Mouse (Mus musculus): ENCODE results near the gene Msl1. TPM values are rescaled to one million over a fixed set of nuclear protein-coding genes. Genes with fewer than 3 reads are reported as not detected.
"Not testable (repeated sequence)": the region's sequence is repeated elsewhere in the genome, so short reads cannot be mapped to it uniquely, and the experiment has no call there.

Gene Msl1
- total RNA-seq, 2 experiments from 2014 or later: 71.2 to 71.8 TPM

DNA sequence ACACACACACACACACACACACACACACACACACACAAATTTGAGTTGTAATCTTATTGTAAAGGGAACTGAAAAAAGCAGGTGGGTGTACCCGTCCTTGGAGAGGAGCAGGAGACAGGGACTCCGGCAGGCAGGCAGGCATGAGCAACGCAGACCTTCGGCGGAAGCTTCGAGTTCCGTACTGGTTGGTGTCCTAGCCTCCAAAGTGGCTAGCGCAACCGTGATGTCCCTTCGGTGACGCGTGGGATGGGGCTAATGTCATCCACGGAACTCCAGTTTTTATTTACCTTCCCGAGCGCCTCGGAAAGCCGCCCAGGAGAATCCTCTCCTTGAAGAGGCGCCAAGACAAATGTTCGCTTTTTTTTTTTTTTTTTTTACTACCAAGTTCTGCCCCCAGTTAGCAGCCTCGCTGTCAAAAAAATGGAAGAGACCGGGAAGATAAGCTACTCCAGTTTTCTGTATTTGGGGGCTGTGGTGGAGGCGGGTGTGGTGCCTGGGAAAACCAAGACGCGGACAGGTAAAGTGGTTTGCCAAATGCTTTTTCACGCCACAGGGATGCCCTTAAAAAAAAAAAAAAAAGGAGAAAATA, 6.0 kb upstream of the Msl1 start:
- no peak for DNase-seq
- intact Hi-C loops (cut with DNase I): loop anchor here (2.0 kb wide), 2 partner anchors 39 to 73 kb away; no protein-coding TSS in a partner anchor

DNA sequence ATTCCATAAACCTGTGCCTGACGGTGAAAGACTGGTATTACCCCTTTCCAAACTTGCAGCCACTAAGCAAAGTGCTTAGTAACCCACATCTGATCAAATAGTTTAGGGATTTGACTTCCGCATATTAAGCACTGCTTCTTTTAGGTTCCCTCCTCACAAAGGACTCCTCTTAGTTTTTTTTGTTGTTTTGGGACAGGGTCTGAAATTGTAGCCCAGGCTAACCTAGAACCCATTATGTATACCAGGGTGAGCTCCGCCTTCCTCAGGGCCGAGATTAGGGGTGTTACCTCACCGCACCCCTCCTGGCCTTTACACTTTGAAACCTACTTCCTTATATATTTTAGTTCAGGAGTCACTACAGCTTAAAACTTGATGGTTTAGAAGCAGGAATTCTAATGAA, 5.5 kb upstream of the Msl1 start:
- intact Hi-C loops (cut with DNase I): loop anchor here (2.0 kb wide), 2 partner anchors 39 to 73 kb away; no protein-coding TSS in a partner anchor
- DNase-seq: no peak

DNA sequence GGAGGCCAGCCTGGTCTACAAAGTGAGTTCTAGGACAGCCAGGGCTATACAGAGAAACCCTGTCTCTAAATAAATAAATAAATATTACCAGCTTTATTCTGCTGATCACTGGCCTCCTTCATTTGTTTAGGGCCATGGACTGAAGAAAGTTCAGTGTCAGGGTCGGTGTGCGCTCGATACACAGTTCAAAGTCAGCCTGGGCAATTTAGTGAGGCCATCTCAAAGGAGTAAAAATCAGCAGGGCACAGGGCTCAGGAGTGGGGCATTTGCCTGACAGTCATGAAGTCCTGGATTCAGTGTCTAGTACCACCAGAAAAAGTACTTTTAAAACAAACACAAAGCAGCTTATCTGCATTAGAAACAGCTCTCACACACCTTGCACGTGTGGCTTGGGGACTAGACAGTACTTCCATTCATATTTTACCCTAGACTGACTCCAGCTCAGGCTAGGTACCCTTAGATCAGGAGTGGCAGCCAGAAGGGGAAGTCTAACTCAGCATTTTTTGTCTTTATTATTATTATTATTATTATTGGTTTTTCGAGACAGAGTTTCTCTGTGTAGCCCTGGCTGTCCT, 4.6 kb upstream of the Msl1 start:
- no peak for DNase-seq
- intact Hi-C loops (cut with DNase I): no loop called here

DNA sequence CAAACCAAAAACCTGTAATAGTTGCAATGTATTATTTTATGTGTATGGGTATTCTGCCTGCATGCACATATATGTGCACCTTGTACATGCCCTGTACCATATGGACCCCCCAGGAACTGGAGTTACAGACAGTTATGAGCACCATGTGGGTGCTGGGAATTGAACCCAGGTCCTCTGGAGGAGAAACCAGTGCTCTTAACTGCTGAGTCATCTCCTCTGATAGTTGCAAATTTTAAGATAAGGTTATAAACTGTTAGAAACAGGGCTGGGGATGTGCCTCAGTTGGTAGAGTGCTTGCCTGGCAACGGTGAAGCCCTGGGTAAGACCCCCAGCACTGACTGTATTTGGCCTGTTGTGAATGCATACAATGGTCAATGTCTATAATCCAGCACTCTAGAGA, 3.9 kb upstream of the Msl1 start:
- no peak for DNase-seq
- intact Hi-C loops (cut with DNase I): no loop called here

DNA sequence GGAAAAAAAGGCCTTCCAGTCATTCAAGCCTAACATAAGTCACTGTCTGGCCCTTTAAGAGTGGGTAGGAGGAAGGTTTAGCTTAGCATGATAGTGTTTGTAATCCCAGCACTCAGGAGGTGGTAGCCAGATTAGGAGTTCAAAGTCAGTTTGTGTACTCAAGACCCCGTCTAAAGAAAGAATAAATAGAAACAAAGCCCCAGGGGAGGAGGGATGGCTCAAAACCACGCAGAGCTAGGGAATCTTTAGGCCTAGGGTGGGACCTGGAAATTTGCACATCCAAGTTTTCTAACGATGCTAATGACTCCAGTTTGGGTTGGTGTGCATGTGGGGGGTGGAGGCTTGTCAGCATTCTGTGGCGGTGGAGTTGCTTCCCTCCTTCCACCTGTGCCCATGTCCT, 3.2 kb upstream of the Msl1 start:
- intact Hi-C loops (cut with DNase I): no loop called here
- no peak for DNase-seq

DNA sequence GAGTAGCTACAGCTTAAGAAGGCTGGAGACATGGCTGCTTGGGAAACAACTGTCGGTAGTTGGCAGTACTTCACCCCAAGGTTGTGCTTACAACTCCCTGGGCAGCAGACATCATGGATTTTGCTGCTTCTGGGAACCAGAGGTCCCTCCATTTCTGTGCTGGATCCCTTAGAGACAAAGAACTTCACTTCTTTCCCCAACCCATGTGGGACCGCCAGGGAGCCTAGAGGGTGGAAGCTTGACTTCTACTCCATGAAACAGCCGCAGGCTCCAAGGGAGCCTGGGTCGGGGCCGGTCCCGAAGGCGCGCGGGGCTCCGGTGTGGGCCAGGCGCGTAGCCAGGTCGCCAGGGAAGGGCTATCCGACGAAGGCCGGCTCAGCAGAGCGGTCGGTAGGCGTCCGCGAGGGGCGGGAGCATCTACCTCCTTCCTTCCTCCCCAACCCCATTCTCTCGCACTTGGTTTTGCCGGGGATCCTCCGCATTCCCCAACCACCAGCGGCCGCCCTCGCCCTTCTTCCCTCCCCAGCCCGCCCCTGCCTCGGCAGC, 774 bp upstream of the Msl1 start:
- DNase-seq: peak; percentile 81 to 83
- intact Hi-C loops (cut with DNase I): no loop called here

DNA sequence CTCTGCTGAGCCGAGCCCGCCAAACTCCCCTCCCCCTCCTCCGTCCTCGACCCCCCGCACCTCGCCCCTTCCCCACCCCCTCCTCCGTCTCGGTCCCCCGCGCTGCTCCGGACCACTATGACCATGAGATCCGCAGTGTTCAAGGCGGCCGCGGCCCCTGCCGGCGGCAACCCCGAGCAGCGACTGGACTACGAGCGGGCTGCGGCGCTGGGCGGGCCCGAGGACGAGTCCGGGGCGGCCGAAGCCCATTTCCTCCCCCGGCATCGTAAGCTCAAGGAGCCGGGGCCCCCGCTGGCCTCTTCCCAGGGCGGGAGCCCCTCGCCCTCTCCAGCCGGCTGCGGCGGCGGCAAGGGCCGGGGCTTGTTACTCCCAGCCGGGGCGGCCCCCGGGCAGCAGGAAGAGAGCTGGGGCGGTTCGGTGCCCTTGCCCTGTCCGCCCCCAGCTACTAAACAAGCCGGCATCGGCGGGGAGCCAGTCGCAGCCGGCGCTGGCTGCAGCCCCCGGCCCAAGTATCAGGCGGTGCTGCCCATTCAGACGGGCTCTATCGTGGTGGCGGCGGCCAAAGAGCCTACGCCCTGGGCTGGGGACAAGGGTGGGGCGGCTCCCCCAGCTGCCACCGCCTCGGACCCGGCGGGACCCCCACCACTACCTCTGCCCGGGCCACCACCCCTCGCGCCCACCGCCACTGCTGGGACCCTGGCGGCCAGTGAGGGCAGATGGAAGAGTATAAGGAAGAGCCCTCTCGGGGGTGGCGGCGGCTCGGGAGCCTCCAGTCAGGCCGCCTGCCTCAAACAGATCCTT, 598 bp downstream of the Msl1 start:
- intact Hi-C loops (cut with DNase I): no loop called here
- DNase-seq: peak in 1 of 2 experiments; percentile 67

DNA sequence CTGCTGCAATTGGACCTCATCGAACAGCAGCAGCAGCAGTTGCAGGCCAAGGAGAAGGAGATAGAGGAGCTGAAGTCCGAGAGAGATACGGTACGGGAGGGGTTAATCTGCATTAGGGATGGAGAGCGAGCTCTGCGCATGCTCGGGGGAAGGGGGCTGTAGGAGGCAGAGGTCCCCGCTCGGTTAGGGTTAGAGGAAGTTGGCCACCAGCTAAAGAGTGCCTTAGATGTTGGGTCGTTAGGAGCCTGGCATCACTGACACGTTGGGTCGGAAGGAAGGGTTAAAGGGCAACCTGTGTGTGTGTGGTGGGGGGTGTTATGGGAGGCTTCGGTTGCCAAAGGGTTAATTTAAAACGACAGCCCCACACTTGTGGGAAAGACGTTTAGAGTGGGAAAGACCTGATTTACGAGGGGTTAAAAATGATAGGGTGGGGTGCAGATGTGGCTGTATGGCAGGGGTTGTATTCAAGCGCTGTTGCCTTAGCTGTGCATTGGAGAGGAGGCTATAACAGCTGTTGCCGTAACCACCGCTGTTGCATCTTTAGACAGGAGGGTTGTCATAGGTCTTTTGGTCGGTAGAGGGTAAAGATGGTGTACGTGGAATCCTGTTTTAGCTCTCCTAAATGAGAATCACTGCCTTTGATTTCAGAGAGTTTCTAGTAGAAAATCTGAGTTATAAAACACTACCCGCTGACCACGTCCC, 1.4 kb downstream of the Msl1 start:
- peak; percentile 72 to 76 for DNase-seq
- intact Hi-C loops (cut with DNase I): loop anchor here (1.0 kb wide), 1 partner anchor 12 kb away; no protein-coding TSS in a partner anchor

DNA sequence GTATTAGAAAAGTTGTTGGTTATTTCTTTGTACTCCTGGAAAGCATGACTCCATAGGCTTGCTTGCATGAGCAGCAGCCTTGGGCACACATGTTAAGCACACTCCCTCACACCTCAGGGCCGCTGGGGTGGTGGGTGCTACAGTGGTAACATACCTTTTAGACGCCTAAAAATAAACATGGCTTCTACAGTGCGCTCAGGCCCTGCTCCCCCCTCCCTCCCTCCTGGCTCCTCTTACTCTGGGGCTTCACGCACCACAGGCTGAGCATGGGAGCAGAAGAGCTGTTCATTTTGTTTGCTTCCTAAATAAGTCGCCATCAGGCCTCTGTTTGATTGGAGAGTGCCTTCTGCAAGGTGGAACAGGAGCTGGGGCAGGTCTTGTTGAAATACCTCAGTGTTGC, 2.0 kb downstream of the Msl1 start:
- intact Hi-C loops (cut with DNase I): loop anchor here (1.0 kb wide), 1 partner anchor 11 kb away; no protein-coding TSS in a partner anchor
- DNase-seq: no peak

DNA sequence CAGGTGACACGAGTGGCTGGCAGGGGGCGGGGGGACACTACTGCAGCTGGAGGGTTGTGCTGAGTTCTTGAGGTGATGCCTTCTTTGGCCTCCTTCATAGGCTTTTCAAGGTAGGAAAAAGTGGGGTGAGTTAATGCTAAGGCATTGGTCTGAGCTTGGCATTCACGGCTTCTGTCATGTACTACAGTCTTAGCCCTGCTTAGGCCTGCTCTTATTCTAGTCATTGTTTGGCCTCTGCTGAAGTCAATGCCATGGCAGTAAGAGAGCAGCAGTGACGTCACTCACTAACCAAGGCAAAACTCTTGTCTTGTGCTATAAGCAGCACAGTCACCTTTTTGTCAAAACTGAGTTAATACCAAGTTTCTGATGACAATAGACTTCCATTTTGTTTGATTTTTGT, 2.6 kb downstream of the Msl1 start:
- intact Hi-C loops (cut with DNase I): loop anchor here (1.0 kb wide), 1 partner anchor 10 kb away; no protein-coding TSS in a partner anchor
- no peak for DNase-seq

DNA sequence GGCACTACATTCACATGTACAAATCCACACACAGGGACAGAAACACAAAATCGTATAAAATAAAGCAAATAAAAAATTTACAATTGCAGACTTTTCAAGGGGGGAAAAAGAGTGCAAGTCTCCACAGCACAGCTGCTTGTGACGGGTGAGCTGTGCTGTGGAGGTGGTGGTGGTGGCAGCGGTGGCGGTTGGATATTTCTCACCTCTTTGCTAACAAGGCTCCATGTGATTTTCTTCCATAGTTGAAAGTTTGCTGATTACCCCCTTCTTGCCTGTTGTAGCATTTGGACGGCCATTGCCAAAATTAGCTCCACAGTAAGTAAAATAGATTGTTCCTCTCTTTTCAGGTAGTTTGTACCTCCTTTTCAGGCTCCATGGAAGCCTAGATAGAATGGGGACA, 9.3 kb downstream of the Msl1 start, which contains the start of gene Casc3:
TSS of gene Casc3 (plus strand) at position 301 of the 400 bp plus-strand sequence.
- no peak for DNase-seq
- intact Hi-C loops (cut with DNase I): no loop called here

DNA sequence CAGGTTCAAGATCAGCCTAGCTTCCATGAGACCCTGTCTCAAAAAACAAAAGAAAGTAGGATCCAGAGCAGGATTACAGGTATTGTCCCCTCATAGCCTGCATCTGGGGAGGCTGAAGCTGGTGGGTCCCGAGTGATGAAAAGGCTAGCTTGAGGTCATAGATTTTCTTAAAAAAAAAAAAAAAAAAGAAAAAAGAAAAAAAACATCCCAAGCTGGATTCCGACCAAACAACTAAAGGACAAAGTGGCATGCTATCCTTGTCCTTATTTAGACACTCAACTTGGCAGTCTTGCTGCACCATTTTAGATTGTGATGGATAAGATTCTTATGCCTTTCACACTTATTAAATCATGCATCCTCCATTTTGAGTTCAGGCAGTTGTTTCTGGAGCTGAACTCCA, 13.1 kb downstream of the Msl1 start:
- intact Hi-C loops (cut with DNase I): loop anchor here (1.0 kb wide), 1 partner anchor 11 kb away; no protein-coding TSS in a partner anchor
- no peak for DNase-seq

DNA sequence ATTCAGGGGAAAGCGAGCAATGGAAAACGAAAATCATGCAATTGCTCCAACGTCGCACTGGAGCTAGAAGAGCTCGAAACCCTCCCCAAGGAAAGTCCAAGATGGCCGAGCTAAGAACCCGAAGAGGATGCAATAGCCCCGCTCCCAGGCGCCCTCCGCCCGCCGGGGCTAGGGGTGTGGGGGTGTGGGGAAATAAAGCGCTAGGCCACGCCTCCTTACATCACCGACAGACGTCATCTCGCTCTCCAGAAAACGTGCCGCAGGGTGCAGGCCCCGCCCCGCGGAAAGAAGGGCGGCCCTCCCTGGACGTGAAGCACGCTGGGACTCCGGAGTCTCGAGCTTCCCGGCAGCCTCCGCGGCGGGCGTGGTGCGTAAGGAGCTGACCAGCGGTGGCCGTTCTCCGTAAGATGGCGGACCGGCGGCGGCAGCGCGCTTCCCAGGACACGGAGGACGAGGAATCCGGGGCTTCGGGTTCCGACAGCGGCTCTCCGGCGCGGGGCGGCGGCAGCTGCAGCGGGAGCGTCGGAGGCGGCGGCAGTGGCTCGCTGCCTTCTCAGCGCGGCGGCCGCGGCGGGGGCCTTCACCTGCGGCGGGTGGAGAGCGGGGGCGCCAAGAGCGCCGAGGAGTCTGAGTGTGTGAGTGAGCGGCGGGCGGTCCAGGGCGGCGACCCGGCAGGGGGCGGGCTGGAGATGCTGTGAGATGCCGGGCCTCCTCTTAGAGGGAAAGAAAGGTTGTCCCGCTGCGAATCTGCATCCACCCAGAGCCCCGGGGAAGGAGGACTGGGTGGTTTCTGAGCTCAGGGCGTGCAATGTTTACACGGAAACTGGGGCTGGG, 14.4 kb downstream of the Msl1 start:
- DNase-seq: peak; percentile 98 to 99
- intact Hi-C loops (cut with DNase I): no loop called here

DNA sequence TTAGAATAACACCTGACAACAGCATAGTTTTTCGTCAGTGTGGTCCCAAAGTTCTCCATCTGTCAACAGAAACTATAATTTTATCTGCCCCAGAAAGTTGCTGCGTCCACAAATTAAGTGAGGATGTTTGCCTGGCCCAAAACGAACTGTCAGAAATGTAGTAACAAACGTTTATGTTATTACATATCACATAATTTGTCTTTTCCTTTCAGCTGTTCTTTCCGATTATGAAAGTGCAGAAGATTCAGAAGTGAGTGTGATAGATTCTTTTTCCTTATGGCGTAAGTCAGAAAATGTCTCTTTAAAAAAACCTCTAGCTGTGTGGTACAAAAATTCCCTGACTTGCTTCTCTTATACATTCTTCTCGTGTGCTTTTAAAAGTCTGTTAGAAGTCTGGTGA, 15.4 kb downstream of the Msl1 start:
- intact Hi-C loops (cut with DNase I): no loop called here
- DNase-seq: no peak

DNA sequence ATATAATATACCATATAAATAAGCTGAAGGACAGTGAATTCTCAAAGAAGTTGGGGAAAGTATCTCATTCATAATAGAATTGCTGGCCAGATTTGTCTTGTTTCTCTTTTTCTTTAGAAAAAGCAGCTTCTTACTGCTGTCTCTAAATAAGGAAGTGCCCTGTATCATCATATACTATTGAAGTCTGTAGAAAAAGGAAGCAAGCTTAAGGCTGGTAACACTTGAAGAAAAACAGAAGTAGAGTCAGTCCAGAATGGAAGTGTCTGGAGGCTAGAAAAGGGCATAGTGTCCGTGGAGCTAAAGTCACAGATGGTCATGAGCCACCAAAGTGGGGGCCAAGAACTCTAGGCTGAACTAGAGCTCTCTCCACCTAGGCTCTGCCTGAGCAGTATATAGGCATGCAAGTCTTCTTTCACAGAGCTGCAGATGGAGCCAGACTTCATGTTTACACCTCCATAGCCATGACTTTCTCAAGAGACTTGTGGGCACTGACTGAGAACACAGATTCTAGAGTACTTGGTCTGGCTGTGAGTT, 21.5 kb downstream of the Msl1 start:
- intact Hi-C loops (cut with DNase I): no loop called here
- DNase-seq: no peak

DNA sequence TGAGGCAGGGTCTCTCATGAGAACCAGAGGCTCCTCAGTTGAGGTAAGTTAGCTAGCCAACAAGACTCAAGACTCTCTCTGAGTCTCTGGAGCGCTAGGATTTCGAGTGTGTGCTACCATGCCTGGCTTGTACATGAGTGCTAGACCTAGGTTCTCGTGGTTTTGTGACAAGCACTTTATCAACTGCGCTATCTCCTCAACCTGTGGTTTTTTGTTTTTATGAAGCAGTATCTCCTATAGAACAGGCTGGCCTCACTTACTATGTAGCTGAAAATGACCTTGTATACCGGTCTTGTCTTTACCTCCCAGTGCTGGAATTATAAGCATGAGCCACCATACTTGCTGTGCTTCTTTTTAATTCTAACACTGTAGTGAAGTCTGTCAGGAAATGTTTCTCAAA, 25.7 kb downstream of the Msl1 start:
- intact Hi-C loops (cut with DNase I): no loop called here
- no peak for DNase-seq

DNA sequence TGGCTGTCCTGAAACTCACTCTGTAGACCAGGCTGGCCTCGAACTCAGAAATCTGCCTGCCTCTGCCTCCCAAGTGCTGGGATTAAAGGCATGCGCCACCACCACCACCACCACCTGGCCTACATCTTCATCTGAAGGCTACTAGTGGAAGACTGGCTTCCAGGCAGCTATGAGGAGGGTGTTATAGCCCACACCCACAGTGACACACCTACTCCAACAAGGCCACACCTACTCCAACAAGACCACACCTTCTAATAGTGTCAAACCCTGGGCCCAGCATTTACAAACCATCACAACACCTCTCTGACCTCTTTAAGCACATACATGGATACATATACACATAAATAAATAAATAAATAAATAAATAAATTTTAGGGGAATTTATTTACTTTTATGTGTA, 30.8 kb downstream of the Msl1 start:
- DNase-seq; intact Hi-C loops (cut with DNase I): not testable (repeated sequence)

DNA sequence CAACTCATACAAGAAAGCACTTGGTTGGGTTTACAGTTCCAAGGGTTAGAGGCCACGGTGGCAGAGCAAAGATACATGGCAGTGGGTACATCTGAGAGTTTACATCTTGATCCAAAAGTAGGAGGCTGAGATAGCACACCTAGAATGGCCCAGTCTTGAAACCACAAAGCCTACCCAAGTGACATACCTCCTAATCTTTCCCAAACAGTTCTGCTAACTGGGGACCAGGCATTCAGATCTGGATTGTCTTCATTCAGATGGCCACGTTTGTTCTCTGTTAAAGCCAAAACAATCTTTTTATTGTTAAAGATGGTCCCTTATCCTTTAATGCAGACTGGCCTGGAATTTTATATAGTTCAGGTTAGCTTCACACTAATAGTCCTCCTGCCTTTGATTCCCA, 32.6 kb downstream of the Msl1 start:
- intact Hi-C loops (cut with DNase I): loop anchor here (2.0 kb wide), 2 partner anchors 39 to 127 kb away; partner anchors contain the start of gene Csf3
- no peak for DNase-seq

DNA sequence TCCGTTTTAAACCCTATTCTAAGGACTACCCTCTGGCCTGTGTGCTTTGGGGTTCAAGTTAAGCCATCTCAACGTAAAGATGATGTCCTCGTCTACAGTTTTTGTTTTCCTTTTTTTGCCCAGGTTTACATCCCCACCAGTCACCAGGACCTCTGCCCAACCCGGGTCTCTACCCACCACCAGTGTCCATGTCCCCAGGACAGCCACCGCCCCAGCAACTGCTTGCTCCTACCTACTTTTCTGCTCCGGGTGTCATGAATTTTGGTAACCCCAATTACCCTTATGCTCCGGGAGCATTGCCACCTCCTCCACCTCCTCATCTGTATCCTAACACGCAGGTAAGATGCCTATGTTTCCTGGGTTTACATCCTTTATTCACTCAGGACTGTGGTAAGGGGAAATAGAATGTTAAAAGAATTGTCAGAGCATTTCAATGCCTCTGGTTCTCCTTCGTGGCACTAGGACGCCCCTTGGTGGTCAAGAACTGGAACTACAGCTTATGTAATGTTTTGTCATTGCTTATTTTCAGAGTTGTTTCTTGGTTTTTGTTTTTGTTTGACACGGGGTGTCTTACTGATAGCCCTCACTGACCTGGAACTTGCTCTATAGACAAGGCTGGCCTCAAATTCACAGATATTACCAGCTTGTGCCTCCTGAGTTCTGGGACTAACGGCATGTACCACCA, 33.9 kb downstream of the Msl1 start:
- peak; percentile 43 to 66 for DNase-seq
- intact Hi-C loops (cut with DNase I): loop anchor here (2.0 kb wide), 2 partner anchors 40 to 128 kb away; partner anchors contain the start of gene Csf3
